Mouse (Mus musculus) frontal cortex, adult (tissue): ENCODE measurements around the gene Zfp646.
A peak's percentile ranks its signal among the peaks of the same experiment; 100 is the strongest.

Experiments used
- ATAC-seq: cut with Nextera tagmentation; 2 replicates; pipeline ENCODE4 v1.9.2; 2017; ENCODE audit warnings: mild to moderate bottlenecking, moderate library complexity, mixed read lengths; ENCODE audit not compliant: low TSS enrichment

Zfp646 gene

GRCm38 (mm10) chr7:127919290-127919689, 43.3 kb downstream of the Zfp646 start:
- no peak for ATAC-seq

GRCm38 (mm10) chr7:127921516-127921915, 45.5 kb downstream of the Zfp646 start:
- ATAC-seq = no peak

- ATAC-seq = peak; percentile 41; the same call in 1 of the 2 replicates
Observed at GRCm38 (mm10) chr7:127922451-127923275, 46.6 kb downstream of the Zfp646 start.

- no peak for ATAC-seq
Observed at GRCm38 (mm10) chr7:127923714-127924113, 47.7 kb downstream of the Zfp646 start.

DNA sequence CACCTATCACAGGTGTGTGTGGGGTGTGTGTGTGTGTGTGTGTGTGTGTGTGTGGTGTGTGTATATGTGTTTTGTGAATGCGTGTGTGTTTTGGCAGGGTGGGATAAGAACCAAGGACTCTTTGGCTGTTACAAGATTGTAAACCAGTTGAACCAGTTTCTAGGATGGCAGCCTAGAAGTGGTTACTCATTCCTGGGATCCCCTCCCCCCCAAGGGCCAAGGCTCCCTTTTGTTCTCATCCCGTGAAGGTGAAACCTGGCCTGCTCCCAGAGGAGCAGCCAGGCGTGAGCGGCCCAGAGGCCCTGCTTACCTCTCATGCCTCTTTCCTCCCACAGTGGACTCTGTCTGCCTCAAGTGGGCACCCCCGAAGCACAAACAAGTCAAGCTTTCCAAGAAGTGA, 49.2 kb downstream of the Zfp646 start:
- ATAC-seq = no peak

DNA sequence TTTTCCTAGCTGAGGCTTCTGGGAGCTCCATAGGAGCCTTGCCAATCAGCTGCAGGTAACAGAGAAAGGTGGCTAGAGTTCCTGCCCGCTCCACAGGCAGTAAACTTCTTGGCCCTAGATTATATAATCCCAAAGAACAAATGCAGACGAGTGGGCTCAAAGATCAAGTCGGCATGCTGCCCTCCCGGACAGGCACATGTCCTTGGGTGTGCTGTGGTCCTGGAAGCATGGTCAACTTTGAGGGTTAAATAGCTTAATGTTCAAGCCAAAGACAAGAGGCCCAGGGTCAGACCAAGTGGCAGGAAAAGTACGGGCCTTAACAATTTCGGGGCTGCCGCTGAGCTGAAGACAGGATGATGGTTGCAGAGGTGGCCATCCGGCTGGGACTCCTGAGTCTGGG, 50.0 kb downstream of the Zfp646 start:
- ATAC-seq = no peak

DNA sequence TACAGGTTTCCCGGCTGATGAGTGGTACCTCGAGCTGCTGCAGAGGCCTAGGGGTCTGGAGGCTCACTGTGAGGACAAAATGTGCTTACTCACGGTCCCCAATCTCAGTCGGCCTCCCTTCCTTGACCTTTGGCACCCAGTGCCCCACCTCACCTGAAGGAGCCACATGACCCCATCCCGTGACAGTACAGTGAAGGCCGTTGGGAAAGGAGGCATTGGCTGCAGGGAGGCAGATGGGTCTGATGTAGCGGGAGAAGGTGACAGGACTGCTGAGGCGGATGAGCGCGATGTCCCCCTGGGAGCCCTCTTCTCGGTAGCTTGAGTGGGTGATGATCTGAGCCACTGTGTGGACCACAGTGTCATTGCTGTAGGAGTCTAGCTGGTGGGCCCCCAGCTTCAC, 50.8 kb downstream of the Zfp646 start:
- no peak for ATAC-seq

DNA sequence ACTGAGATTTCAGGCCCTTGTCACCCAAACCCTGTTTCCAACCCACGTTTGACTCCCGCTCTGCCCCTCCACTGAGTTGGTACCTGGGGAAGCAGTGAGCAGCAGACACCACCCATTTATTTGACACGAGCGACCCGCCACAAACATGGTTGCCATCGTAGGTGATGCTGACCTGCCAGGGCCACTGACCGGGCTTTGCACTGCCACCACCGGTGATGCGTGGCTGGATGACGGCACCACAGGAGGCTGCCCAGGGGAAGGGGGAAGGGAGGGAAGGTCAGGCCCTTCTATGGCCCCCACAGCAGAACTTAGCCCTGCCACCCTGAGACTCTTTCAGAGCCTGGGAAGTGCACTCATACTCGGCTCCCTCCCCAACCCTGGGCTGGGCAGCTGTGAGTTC, 51.7 kb downstream of the Zfp646 start:
- ATAC-seq = no peak

DNA sequence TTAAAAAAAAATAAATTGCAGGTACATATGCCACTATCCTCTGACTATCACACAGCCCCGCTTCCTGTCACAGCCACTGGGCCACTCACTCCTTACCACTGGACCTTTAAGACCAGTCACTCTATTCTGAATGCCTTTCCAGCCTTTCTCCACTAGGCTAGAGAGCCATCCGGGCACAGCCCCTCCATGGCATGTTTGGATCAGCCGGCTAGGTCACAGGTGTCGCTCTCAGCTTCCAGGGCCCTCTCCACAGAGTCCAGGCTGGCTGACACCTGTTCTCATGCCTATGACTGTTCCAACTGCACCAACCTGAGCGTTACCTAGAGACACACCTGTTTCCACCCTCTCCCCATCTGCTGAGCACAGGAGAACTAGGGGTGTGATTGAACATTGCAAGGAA, 52.6 kb downstream of the Zfp646 start:
- no peak for ATAC-seq

DNA sequence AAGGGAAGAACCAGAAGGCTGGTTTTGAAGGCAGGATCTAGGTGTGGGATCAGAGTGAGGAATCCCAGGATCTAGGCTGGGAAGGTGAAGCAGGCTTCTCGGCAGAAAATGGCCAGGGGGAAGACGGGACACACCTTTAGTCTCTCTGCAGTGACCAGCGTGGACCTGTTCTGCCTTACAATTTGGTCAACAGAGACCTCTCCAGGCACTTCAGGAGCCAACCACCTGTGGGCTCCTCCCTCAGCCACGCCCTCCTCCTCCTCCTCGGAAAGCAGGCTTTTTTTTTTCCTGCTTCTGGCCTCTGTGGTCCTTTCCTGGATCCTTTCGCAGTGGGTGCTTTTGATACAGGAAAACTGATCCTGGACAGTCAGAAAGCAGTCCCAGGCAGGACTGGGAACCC, 53.9 kb downstream of the Zfp646 start, which contains the start of gene Prss8:
Gene Prss8, minus strand, starts transcription at position 182 of the 400 bp plus-strand sequence.
- ATAC-seq = no peak

GRCm38 (mm10) chr7:127930636-127931035, 54.6 kb downstream of the Zfp646 start:
- ATAC-seq = no peak

DNA sequence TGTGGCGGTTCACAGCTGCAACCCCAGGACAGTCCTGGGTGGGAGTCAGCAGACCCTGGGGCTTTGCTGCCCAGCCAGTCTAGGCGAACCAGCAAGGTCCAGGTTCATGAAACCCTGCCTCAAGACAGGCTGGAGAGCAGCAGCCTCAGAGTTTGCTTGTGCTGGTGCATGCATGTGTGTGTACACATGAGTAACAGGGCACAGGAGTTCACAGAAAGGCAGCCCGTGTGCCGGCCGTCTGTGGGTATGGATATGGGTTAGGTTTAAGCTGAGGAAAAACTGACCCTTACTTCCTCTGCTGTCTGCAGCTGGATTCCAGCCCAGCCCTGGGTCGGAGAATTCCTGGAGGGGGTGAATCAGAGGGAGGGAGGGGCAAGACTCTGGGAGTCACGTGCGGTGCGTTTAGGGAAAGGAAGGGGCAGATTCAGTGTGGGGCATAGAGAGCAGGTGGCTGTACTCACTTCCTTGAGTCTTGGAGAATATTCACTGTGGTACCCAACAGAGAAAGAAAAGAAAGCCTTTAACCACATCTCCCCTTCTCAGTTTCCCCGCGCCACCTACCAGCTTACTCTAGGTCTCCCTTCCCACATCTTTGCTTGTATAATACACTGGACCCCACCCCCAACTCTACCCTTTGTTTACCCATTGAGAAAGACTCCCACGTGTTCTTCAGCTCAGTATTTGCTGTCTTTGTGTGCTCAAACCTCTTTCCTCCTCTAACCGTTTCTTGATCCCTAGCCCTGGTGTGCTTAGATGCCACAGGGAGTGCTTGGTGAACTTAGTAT, 55.5 kb downstream of the Zfp646 start:
- no peak for ATAC-seq

DNA sequence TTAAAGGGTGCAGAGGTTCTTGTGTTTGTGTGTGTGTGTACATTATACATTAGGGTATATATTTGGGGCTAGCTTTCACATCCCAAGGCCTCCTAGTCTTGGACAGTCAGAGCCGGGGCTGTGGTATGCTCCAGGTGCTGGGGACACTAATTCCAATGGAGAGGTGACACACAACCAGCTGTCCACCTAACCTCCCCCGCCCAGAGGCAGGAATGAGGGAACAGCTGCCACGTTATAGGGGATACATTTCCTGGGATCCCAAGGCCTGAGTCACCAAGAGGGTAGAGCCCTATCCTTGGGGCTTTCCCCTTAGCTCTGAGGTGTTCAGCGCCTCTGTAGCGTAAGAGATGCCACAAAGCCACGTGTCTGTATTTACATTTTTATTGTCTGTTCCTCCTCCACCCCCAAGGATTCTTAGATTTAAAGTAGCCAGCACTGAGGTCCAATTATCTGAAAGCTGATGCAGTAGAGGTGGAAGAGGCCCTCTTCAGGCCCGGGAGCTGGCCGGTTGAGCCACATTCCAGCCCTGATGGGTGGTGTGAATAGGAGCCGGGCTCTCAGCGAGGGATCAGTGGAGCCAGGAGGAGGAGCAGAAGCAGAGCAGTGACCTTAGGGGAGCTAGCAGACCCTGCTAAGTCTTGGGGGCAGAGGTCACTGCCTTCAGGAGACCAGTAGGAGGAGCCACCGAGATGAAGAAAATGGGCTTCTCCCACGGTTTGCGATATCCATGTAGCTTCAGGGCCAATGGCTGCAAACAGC, 56.4 kb downstream of the Zfp646 start:
- no peak for ATAC-seq

DNA sequence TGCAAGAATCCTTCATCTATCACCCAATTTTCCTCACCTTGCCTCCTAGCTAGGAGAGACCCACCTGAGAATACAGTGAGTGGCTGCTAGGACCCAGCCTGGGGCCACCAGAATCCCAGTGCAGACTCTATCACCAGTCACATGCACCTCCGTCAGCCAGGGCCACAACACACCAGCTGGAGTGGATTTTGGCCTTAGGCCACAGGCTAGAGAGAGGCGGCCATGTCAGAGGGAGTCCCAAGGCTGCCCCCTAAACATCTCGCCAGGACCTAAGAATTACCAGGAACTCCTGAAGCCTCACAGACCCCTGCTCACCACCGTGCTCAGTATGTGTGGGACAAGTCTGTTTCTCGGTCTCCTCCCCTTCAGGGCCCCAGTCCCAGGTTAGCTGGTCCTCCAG, 58.1 kb downstream of the Zfp646 start:
- ATAC-seq = no peak

DNA sequence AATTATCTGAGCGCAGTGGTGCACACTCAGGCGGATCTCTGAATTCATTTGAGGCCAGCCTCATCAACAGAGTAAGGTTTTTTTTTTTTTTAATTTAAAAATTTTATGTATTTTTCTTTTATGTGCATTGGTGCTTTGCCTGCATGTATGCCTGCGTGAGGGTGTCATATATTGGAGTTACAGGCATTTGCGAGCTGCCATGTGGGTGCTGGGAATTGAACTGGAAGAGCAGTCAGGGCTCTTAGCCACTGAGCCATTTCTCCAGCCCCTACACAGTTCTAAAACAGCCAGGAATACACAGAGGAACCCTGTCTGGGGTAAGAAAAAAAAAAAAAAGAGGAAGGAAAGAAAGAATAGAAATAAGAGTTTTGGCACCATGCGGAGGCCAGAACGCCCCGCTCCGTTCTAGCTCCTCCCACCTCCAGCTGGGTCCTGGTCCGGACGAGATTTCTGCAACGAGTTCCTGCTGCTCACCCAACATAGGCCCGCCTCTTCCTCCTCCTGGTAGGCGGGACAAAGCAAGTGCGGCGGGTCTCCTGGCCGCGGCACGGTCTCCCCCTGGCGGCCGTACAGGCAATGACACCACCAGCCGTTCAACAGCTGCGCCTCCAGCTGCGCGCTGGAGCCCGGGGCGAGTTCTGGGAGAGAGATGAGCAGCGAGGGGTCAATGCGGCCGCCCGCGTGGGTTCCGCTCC, 59.2 kb downstream of the Zfp646 start:
- ATAC-seq = peak; percentile 97
